Comparison of ENCODE assay signal across 9 mouse cellular contexts in the genomic region with DNA sequence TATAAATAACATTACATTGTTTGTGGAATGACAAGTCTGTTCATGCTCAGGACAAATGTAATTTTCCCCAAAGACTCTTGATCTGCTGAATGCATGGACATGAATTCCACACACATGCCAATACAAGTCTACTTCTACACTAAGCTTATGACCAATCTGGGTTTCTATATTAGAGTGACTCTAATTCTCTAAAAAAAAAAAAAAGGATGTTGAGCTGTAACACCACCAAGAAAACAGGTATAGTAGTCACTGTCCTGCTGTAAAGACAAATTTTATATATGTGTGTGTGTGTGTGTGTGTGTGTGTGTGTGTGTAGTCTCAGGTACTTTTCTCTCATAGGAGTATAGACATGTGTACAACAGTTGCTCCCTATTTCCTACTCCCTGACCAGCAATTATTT. TPM values are rescaled to one million over a fixed set of nuclear protein-coding genes. Genes with fewer than 3 reads are reported as not detected.
A peak's percentile ranks its signal among the peaks of the same experiment; 100 is the strongest.
DNase-seq lines count a peak whose midpoint lies in the region; ATAC-seq lines count a peak whose summit lies in the region.
"Had no signal": no experiment of that assay in that cellular context is flagged by ENCODE, and none has a peak within 500 bp of the region (broad histone marks: within the 10 kb centered on the region; RNA-seq: fewer than 3 reads in every experiment).

No protein-coding gene starts in this region.

- no peaks in the 10 kb centered on the region for H3K27me3 ChIP-seq in neural tube, embryonic 11.5 days (ENCODE audit: control insufficient read depth, insufficient read depth, low read length)
- no peaks in the 10 kb centered on the region for H3K27me3 ChIP-seq in hindbrain, embryonic 14.5 days (ENCODE audit: control insufficient read depth, insufficient read depth, low read length)

- no peaks in the 10 kb centered on the region for H3K4me1 ChIP-seq in neural tube, embryonic 11.5 days (ENCODE audit: control insufficient read depth, insufficient read depth, low read length)
- peaks cover 16% of the 10 kb centered on the region for H3K4me1 ChIP-seq in hindbrain, embryonic 14.5 days (replicated peaks; ENCODE audit: control insufficient read depth, insufficient read depth, low read length)

- no peak overlapping the region for H3K27ac ChIP-seq in neural tube, embryonic 11.5 days (ENCODE audit: low read depth, low read length)
- H3K27ac ChIP-seq in hindbrain, embryonic 14.5 days, result no peak overlapping the region
- H3K27ac ChIP-seq in macrophage, result no peak overlapping the region

- no peak for ATAC-seq in neural tube, embryonic 11.5 days (ENCODE audit: insufficient read depth, low FRiP score, low TSS enrichment)
- no peak for ATAC-seq in hindbrain, embryonic 14.5 days (ENCODE audit: low FRiP score)
- ATAC-seq in megakaryocyte-erythroid progenitor cell, adult 5-6 weeks (replicated peaks; ENCODE audit: low FRiP score, low TSS enrichment, poor library complexity, severe bottlenecking), result no peak

- H3K9ac ChIP-seq in neural tube, embryonic 11.5 days (ENCODE audit: low read length), result no peak overlapping the region; the same call in 1 of the 2 replicates
- 0 out of 2 replicates have a peak overlapping the region, but pooled peaks have one; percentile 90 for H3K9ac ChIP-seq in hindbrain, embryonic 14.5 days

- peaks cover 6% of the 10 kb centered on the region for H3K36me3 ChIP-seq in neural tube, embryonic 11.5 days (ENCODE audit: control insufficient read depth, insufficient read depth, low read length)
- H3K36me3 ChIP-seq in hindbrain, embryonic 14.5 days (replicated peaks; ENCODE audit: control insufficient read depth, insufficient read depth), result peaks cover 14% of the 10 kb centered on the region
- no peaks in the 10 kb centered on the region for H3K36me3 ChIP-seq in macrophage (ENCODE audit: inconsistent target)

- H3K4me2 ChIP-seq in neural tube, embryonic 11.5 days (ENCODE audit: low read depth), result peak overlapping the region; percentile 74
- peak overlapping the region; percentile 61 for H3K4me2 ChIP-seq in hindbrain, embryonic 14.5 days (replicated peaks)

- no peak for DNase-seq in neural tube, embryonic 11.5 days (ENCODE audit: low spot score)
- DNase-seq in neural tube, embryonic 10.5 days (ENCODE audit: extremely low spot score, low spot score), result no peak
- no peak for DNase-seq in hindbrain, embryonic 14.5 days (ENCODE audit: low spot score)
- no peak for DNase-seq in gastrocnemius, postnatal 36 days
- DNase-seq in kidney, adult 18-20 months, result no peak
- DNase-seq: gastrocnemius, postnatal 10 days; right cerebral cortex, postnatal 14 days had no signal

- H3K9me3 ChIP-seq in neural tube, embryonic 11.5 days (ENCODE audit: control insufficient read depth, low read length), result no peaks in the 10 kb centered on the region
- peaks cover 8% of the 10 kb centered on the region for H3K9me3 ChIP-seq in hindbrain, embryonic 14.5 days (ENCODE audit: control insufficient read depth, low read length)

- peak overlapping the region; percentile 78 for H3K4me3 ChIP-seq in neural tube, embryonic 11.5 days (ENCODE audit: low read depth, low read length)
- no peak overlapping the region for H3K4me3 ChIP-seq in hindbrain, embryonic 14.5 days (replicated peaks; ENCODE audit: low read length)
- H3K4me3 ChIP-seq in macrophage (ENCODE audit: inconsistent target), result peak overlapping the region; percentile 69; the same call in 1 of the 2 replicates

- peaks cover 31% of the 10 kb centered on the region for H3K79me2 ChIP-seq in macrophage (ENCODE audit: inconsistent target)

- intact Hi-C loops in gastrocnemius, postnatal 36 days (cut with DNase I), result loop anchor here (5.0 kb wide), 1 partner anchor 71 kb away; no protein-coding TSS in a partner anchor

RNA-seq across cellular contexts. Expression of a gene that starts 1.3 kb away (rescaled TPM):
- 29.3 and 31.0 TPM in 2 replicates for polyA plus RNA-seq in neural tube, embryonic 11.5 days (2014; fragmentation: Nextera tagmentation; extraction: Ambion mirVana)
- polyA plus RNA-seq in hindbrain, embryonic 14.5 days (2014; fragmentation: Nextera tagmentation; extraction: Ambion mirVana), result 5.7 and 6.2 TPM in 2 replicates
- 100 to 1,000 TPM in 1 of 26 experiments, 10 to 100 TPM in 24, 1 to 10 TPM in 1; 8.6 to 155 (median 38.4) TPM for total RNA-seq in macrophage (2018; cell fraction: chromatin; rRNA removed)
- 10 to 100 TPM in 24 of 26 experiments, 1 to 10 TPM in 2; 9.5 to 45.0 (median 17.8) TPM for total RNA-seq in macrophage (2018; cell fraction: cytosol; rRNA removed)
- 100 to 1,000 TPM in 1 of 26 experiments, 10 to 100 TPM in 24, 1 to 10 TPM in 1; 8.5 to 101 (median 37.6) TPM for total RNA-seq in macrophage (2018; cell fraction: nucleus; rRNA removed)
- polyA plus RNA-seq in macrophage (2018), result 10.6 to 26.0 TPM (median 16.2 TPM) in 3 replicates
- 1 to 10 TPM; 1.6 to 2.2 TPM for total RNA-seq in gastrocnemius, postnatal 36 days (2021)
- total RNA-seq in megakaryocyte-erythroid progenitor cell, adult 5-6 weeks (2014; fragmentation: Nextera tagmentation), result 61.3 and 76.0 TPM in 2 replicates
- total RNA-seq in megakaryocyte-erythroid progenitor cell, adult 5-6 weeks (2017), result 78.7 and 83.2 TPM in 2 replicates
